Mouse (Mus musculus): ENCODE measurements at regions not wholly inside any gene's neighbourhood (a gene's known extent, or its start where the extent isn't known, plus 50 kb on each side); places are given as distances from the start of the nearest gene placed in this dataset.

GRCm38 (mm10) chr8:92219181-92219890 lies 138.1 kb upstream of the Irx5 start:
- H3K4me2 ChIP-seq (ENCODE audit: low read depth), result no peak overlapping the region
- WGBS, result 81% methylated on average over 9 of the region's 9 CpGs
- H3K4me3 ChIP-seq (ENCODE audit: low read depth, low read length), result no peak overlapping the region
- H3K27ac ChIP-seq (ENCODE audit: low read depth, low read length), result no peak overlapping the region
- ATAC-seq (ENCODE audit: insufficient read depth, low FRiP score, low TSS enrichment) (no peak), DNase-seq (ENCODE audit: low spot score) (no peak)
- H3K9me3 ChIP-seq (ENCODE audit: control insufficient read depth, low read length), result no peaks in the 10 kb centered on the region
- H3K27me3 ChIP-seq (ENCODE audit: control insufficient read depth, insufficient read depth, low read length), result no peaks in the 10 kb centered on the region
- H3K36me3 ChIP-seq (ENCODE audit: control insufficient read depth, insufficient read depth, low read length), result no peaks in the 10 kb centered on the region
- no peak overlapping the region for H3K9ac ChIP-seq (ENCODE audit: low read length)
- H3K4me1 ChIP-seq (ENCODE audit: control insufficient read depth, insufficient read depth, low read length), result no peaks in the 10 kb centered on the region

- H3K9me3 ChIP-seq (ENCODE audit: control insufficient read depth, low read length), result no peaks in the 10 kb centered on the region
- H3K9ac ChIP-seq (ENCODE audit: low read length), result no peak overlapping the region
- no peaks in the 10 kb centered on the region for H3K27me3 ChIP-seq (ENCODE audit: control insufficient read depth, insufficient read depth, low read length)
- H3K4me1 ChIP-seq (ENCODE audit: control insufficient read depth, insufficient read depth, low read length), result no peaks in the 10 kb centered on the region
- no peak overlapping the region for H3K4me3 ChIP-seq (ENCODE audit: low read depth, low read length)
- no peaks in the 10 kb centered on the region for H3K36me3 ChIP-seq (ENCODE audit: control insufficient read depth, insufficient read depth, low read length)
- no peak for DNase-seq (ENCODE audit: low spot score)
- WGBS, result 90% methylated on average over 2 of the region's 2 CpGs
- no peak overlapping the region for H3K27ac ChIP-seq (ENCODE audit: low read depth, low read length)
- H3K4me2 ChIP-seq (ENCODE audit: low read depth), result no peak overlapping the region
- ATAC-seq (ENCODE audit: insufficient read depth, low FRiP score, low TSS enrichment), result no peak
Observed at GRCm38 (mm10) chr8:92217521-92217920, 139.9 kb upstream of the Irx5 start.

GRCm38 (mm10) chr8:92216176-92216575 lies 141.2 kb upstream of the Irx5 start:
- H3K27ac ChIP-seq (ENCODE audit: low read depth, low read length), result no peak overlapping the region
- H3K9ac ChIP-seq (ENCODE audit: low read length), result no peak overlapping the region
- no peak overlapping the region for H3K4me3 ChIP-seq (ENCODE audit: low read depth, low read length)
- H3K4me1 ChIP-seq (ENCODE audit: control insufficient read depth, insufficient read depth, low read length), result no peaks in the 10 kb centered on the region
- no peak overlapping the region for H3K4me2 ChIP-seq (ENCODE audit: low read depth)
- no peaks in the 10 kb centered on the region for H3K27me3 ChIP-seq (ENCODE audit: control insufficient read depth, insufficient read depth, low read length)
- H3K9me3 ChIP-seq (ENCODE audit: control insufficient read depth, low read length), result no peaks in the 10 kb centered on the region
- 6% methylated on average over 4 of the region's 5 CpGs for WGBS
- no peak for DNase-seq (ENCODE audit: low spot score)
- no peak for ATAC-seq (ENCODE audit: insufficient read depth, low FRiP score, low TSS enrichment)
- no peaks in the 10 kb centered on the region for H3K36me3 ChIP-seq (ENCODE audit: control insufficient read depth, insufficient read depth, low read length)

GRCm38 (mm10) chr8:92212786-92213535 lies 144.5 kb upstream of the Irx5 start:
- Histone ChIP-seq H3K9ac (ENCODE audit: low read length) (no peak overlapping the region), H3K36me3 (ENCODE audit: control insufficient read depth, insufficient read depth, low read length) (no peaks in the 10 kb centered on the region), H3K4me1 (ENCODE audit: control insufficient read depth, insufficient read depth, low read length) (no peaks in the 10 kb centered on the region), H3K27me3 (ENCODE audit: control insufficient read depth, insufficient read depth, low read length) (no peaks in the 10 kb centered on the region), H3K9me3 (ENCODE audit: control insufficient read depth, low read length) (no peaks in the 10 kb centered on the region), H3K4me2 (ENCODE audit: low read depth) (no peak overlapping the region), H3K27ac (ENCODE audit: low read depth, low read length) (no peak overlapping the region), H3K4me3 (ENCODE audit: low read depth, low read length) (no peak overlapping the region)
- no peak for DNase-seq (ENCODE audit: low spot score)
- ATAC-seq (ENCODE audit: insufficient read depth, low FRiP score, low TSS enrichment), result no peak
- 82% methylated on average over 14 of the region's 14 CpGs for WGBS

GRCm38 (mm10) chr8:92209081-92209480 lies 148.3 kb upstream of the Irx5 start:
- H3K27ac ChIP-seq (ENCODE audit: low read depth, low read length), result no peak overlapping the region
- DNase-seq (ENCODE audit: low spot score), result no peak
- no peaks in the 10 kb centered on the region for H3K9me3 ChIP-seq (ENCODE audit: control insufficient read depth, low read length)
- H3K4me1 ChIP-seq (ENCODE audit: control insufficient read depth, insufficient read depth, low read length), result no peaks in the 10 kb centered on the region
- no peaks in the 10 kb centered on the region for H3K27me3 ChIP-seq (ENCODE audit: control insufficient read depth, insufficient read depth, low read length)
- H3K4me3 ChIP-seq (ENCODE audit: low read depth, low read length), result no peak overlapping the region
- H3K9ac ChIP-seq (ENCODE audit: low read length), result no peak overlapping the region
- ATAC-seq (ENCODE audit: insufficient read depth, low FRiP score, low TSS enrichment), result no peak
- 77% methylated on average over 5 of the region's 5 CpGs for WGBS
- H3K4me2 ChIP-seq (ENCODE audit: low read depth), result no peak overlapping the region
- no peaks in the 10 kb centered on the region for H3K36me3 ChIP-seq (ENCODE audit: control insufficient read depth, insufficient read depth, low read length)

- 96% methylated on average over 8 of the region's 8 CpGs for WGBS
- Histone ChIP-seq H3K4me1 (ENCODE audit: control insufficient read depth, insufficient read depth, low read length) (no peaks in the 10 kb centered on the region), H3K9ac (ENCODE audit: low read length) (no peak overlapping the region), H3K27ac (ENCODE audit: low read depth, low read length) (no peak overlapping the region), H3K36me3 (ENCODE audit: control insufficient read depth, insufficient read depth, low read length) (no peaks in the 10 kb centered on the region), H3K4me2 (ENCODE audit: low read depth) (no peak overlapping the region), H3K27me3 (ENCODE audit: control insufficient read depth, insufficient read depth, low read length) (no peaks in the 10 kb centered on the region), H3K9me3 (ENCODE audit: control insufficient read depth, low read length) (no peaks in the 10 kb centered on the region), H3K4me3 (ENCODE audit: low read depth, low read length) (no peak overlapping the region)
- DNase-seq (ENCODE audit: low spot score) (no peak), ATAC-seq (ENCODE audit: insufficient read depth, low FRiP score, low TSS enrichment) (no peak)
Observed at GRCm38 (mm10) chr8:92195635-92196034, 161.8 kb upstream of the Irx5 start.

- DNase-seq (ENCODE audit: low spot score) (no peak), ATAC-seq (ENCODE audit: insufficient read depth, low FRiP score, low TSS enrichment) (no peak)
- WGBS, result 72% methylated on average over 14 of the region's 14 CpGs
- H3K4me3 ChIP-seq (ENCODE audit: low read depth, low read length), result no peak overlapping the region
- H3K27ac ChIP-seq (ENCODE audit: low read depth, low read length), result no peak overlapping the region
- H3K4me2 ChIP-seq (ENCODE audit: low read depth), result no peak overlapping the region
- no peaks in the 10 kb centered on the region for H3K4me1 ChIP-seq (ENCODE audit: control insufficient read depth, insufficient read depth, low read length)
- no peaks in the 10 kb centered on the region for H3K27me3 ChIP-seq (ENCODE audit: control insufficient read depth, insufficient read depth, low read length)
- H3K9ac ChIP-seq (ENCODE audit: low read length), result no peak overlapping the region
- H3K36me3 ChIP-seq (ENCODE audit: control insufficient read depth, insufficient read depth, low read length), result no peaks in the 10 kb centered on the region
- H3K9me3 ChIP-seq (ENCODE audit: control insufficient read depth, low read length), result no peaks in the 10 kb centered on the region
Observed at GRCm38 (mm10) chr8:92194065-92194464, 163.4 kb upstream of the Irx5 start.

- Histone ChIP-seq H3K4me2 (ENCODE audit: low read depth) (no peak overlapping the region), H3K4me1 (ENCODE audit: control insufficient read depth, insufficient read depth, low read length) (no peaks in the 10 kb centered on the region), H3K4me3 (ENCODE audit: low read depth, low read length) (no peak overlapping the region), H3K9me3 (ENCODE audit: control insufficient read depth, low read length) (no peaks in the 10 kb centered on the region), H3K9ac (ENCODE audit: low read length) (no peak overlapping the region), H3K36me3 (ENCODE audit: control insufficient read depth, insufficient read depth, low read length) (no peaks in the 10 kb centered on the region), H3K27ac (ENCODE audit: low read depth, low read length) (no peak overlapping the region), H3K27me3 (ENCODE audit: control insufficient read depth, insufficient read depth, low read length) (no peaks in the 10 kb centered on the region)
- ATAC-seq (ENCODE audit: insufficient read depth, low FRiP score, low TSS enrichment), result no peak
- DNase-seq (ENCODE audit: low spot score), result no peak
- 92% methylated on average over 16 of the region's 16 CpGs for WGBS
Observed at GRCm38 (mm10) chr8:92190261-92191025, 167.0 kb upstream of the Irx5 start.
